ENCODE assay signal across 8 mouse cellular contexts in genomic region chr3:145950815-145951130, GRCm38 (mm10). TPM values are rescaled to one million over a fixed set of nuclear protein-coding genes. Genes with fewer than 3 reads are reported as not detected.
DNase-seq lines count a peak whose midpoint lies in the region; ATAC-seq lines count a peak whose summit lies in the region.
"Had no signal": no experiment of that assay in that cellular context is flagged by ENCODE, and none has a peak within 500 bp of the region (broad histone marks: within the 10 kb centered on the region; RNA-seq: fewer than 3 reads in every experiment).

No protein-coding gene starts in this region.

- H3K36me3 ChIP-seq in heart, embryonic 15.5 days: no peaks in the 10 kb centered on the region
- H3K36me3 ChIP-seq in midbrain, embryonic 15.5 days (replicated peaks): no peaks in the 10 kb centered on the region
- no peaks in the 10 kb centered on the region for H3K36me3 ChIP-seq in midbrain, embryonic 16.5 days (ENCODE audit: control insufficient read depth, insufficient read depth, low read length)
- peaks cover 3% of the 10 kb centered on the region; the same call in 1 of the 2 replicates for H3K36me3 ChIP-seq in limb, embryonic 12.5 days

- no peak for DNase-seq in heart, adult 11 months
- no peak for DNase-seq in right cerebral cortex, postnatal 10 days (ENCODE audit: low spot score in 2 of 2)
- DNase-seq in ovary, postnatal 14 days (ENCODE audit: low spot score): no peak
- DNase-seq: kidney, adult 2 months had no signal

- peak overlapping the region; percentile 45; the same call in 1 of the 2 replicates for H3K27ac ChIP-seq in heart, embryonic 15.5 days
- H3K27ac ChIP-seq in midbrain, embryonic 15.5 days: no peak overlapping the region
- H3K27ac ChIP-seq in midbrain, embryonic 16.5 days (ENCODE audit: low read length): no peak overlapping the region
- H3K27ac ChIP-seq in limb, embryonic 12.5 days: no peak overlapping the region

- no peaks in the 10 kb centered on the region for H3K9me3 ChIP-seq in heart, embryonic 15.5 days (replicated peaks)
- no peaks in the 10 kb centered on the region for H3K9me3 ChIP-seq in midbrain, embryonic 15.5 days
- H3K9me3 ChIP-seq in midbrain, embryonic 16.5 days (replicated peaks; ENCODE audit: control insufficient read depth, low read length, poor library complexity, severe bottlenecking): no peaks in the 10 kb centered on the region
- H3K9me3 ChIP-seq in limb, embryonic 12.5 days: no peaks in the 10 kb centered on the region

- no peak overlapping the region for H3K9ac ChIP-seq in heart, embryonic 15.5 days
- no peak overlapping the region for H3K9ac ChIP-seq in midbrain, embryonic 15.5 days
- no peak overlapping the region for H3K9ac ChIP-seq in midbrain, embryonic 16.5 days (ENCODE audit: low read depth, low read length)
- H3K9ac ChIP-seq in limb, embryonic 12.5 days (replicated peaks): no peak overlapping the region

- peak overlapping the region; percentile 61; the same call in 1 of the 2 replicates for H3K4me2 ChIP-seq in heart, embryonic 15.5 days
- peak overlapping the region; percentile 45; the same call in 1 of the 2 replicates for H3K4me2 ChIP-seq in midbrain, embryonic 15.5 days
- no peak overlapping the region; the same call in 1 of the 2 replicates for H3K4me2 ChIP-seq in midbrain, embryonic 16.5 days (ENCODE audit: low read length)
- H3K4me2 ChIP-seq in limb, embryonic 12.5 days: peak overlapping the region; percentile 51

- 27% methylated on average over 5 of the region's 5 CpGs for WGBS in heart, embryonic 15.5 days
- WGBS in midbrain, embryonic 15.5 days: 44% methylated on average over 5 of the region's 5 CpGs
- WGBS in midbrain, embryonic 16.5 days: 50% methylated on average over 5 of the region's 5 CpGs
- 43% methylated on average over 5 of the region's 5 CpGs for WGBS in limb, embryonic 12.5 days

- peaks cover 40% of the 10 kb centered on the region for H3K4me1 ChIP-seq in heart, embryonic 15.5 days (replicated peaks)
- peaks cover 7% of the 10 kb centered on the region for H3K4me1 ChIP-seq in midbrain, embryonic 15.5 days
- peaks cover 8% of the 10 kb centered on the region for H3K4me1 ChIP-seq in midbrain, embryonic 16.5 days (ENCODE audit: control insufficient read depth, insufficient read depth, low read length)
- H3K4me1 ChIP-seq in limb, embryonic 12.5 days (replicated peaks): peaks cover 13% of the 10 kb centered on the region

- no peak for ATAC-seq in heart, embryonic 15.5 days (replicated peaks; ENCODE audit: insufficient number of reproducible peaks, insufficient read depth, low FRiP score, low read depth)
- ATAC-seq in midbrain, embryonic 15.5 days (replicated peaks): no peak
- ATAC-seq in midbrain, embryonic 16.5 days: no peak
- no peak for ATAC-seq in limb, embryonic 12.5 days (ENCODE audit: insufficient number of reproducible peaks, insufficient read depth, low FRiP score, low TSS enrichment, low read depth)

- no peaks in the 10 kb centered on the region for H3K27me3 ChIP-seq in heart, embryonic 15.5 days
- no peaks in the 10 kb centered on the region; the same call in 1 of the 2 replicates for H3K27me3 ChIP-seq in midbrain, embryonic 15.5 days (replicated peaks)
- H3K27me3 ChIP-seq in midbrain, embryonic 16.5 days (ENCODE audit: control insufficient read depth, insufficient read depth, low read depth, low read length): no peaks in the 10 kb centered on the region
- H3K27me3 ChIP-seq in limb, embryonic 12.5 days: no peaks in the 10 kb centered on the region; the same call in 1 of the 2 replicates

- H3K4me3 ChIP-seq in heart, embryonic 15.5 days: no peak overlapping the region
- no peak overlapping the region for H3K4me3 ChIP-seq in midbrain, embryonic 15.5 days
- H3K4me3 ChIP-seq in midbrain, embryonic 16.5 days (ENCODE audit: low read depth, low read length): no peak overlapping the region
- H3K4me3 ChIP-seq in limb, embryonic 12.5 days (replicated peaks): no peak overlapping the region

RNA-seq across cellular contexts. Expression of gene 2410004B18Rik, which starts 13.0 kb away (rescaled TPM):
- 39.3 and 45.4 TPM in 2 replicates for polyA plus RNA-seq in heart, embryonic 15.5 days (2015; fragmentation: Nextera tagmentation; extraction: Ambion mirVana)
- 78.6 and 85.6 TPM in 2 replicates for polyA plus RNA-seq in midbrain, embryonic 15.5 days (2015; fragmentation: Nextera tagmentation; extraction: Ambion mirVana)
- polyA plus RNA-seq in midbrain, embryonic 16.5 days (2015; fragmentation: Nextera tagmentation; extraction: Ambion mirVana): 88.2 and 96.1 TPM in 2 replicates
- 47.4 and 55.2 TPM in 2 replicates for polyA plus RNA-seq in limb, embryonic 12.5 days (2016; fragmentation: Nextera tagmentation; extraction: Ambion mirVana)

RNA-seq across cellular contexts. Expression of gene Bcl10, which starts 28.2 kb away (rescaled TPM):
- polyA plus RNA-seq in heart, embryonic 15.5 days (2015; fragmentation: Nextera tagmentation; extraction: Ambion mirVana): 38.2 and 38.5 TPM in 2 replicates
- 30.9 and 32.4 TPM in 2 replicates for polyA plus RNA-seq in midbrain, embryonic 15.5 days (2015; fragmentation: Nextera tagmentation; extraction: Ambion mirVana)
- 30.2 and 32.6 TPM in 2 replicates for polyA plus RNA-seq in midbrain, embryonic 16.5 days (2015; fragmentation: Nextera tagmentation; extraction: Ambion mirVana)
- polyA plus RNA-seq in limb, embryonic 12.5 days (2016; fragmentation: Nextera tagmentation; extraction: Ambion mirVana): 50.8 and 54.6 TPM in 2 replicates

RNA-seq across cellular contexts. Expression of gene Syde2, which starts 36.9 kb away (rescaled TPM):
- polyA plus RNA-seq in heart, embryonic 15.5 days (2015; fragmentation: Nextera tagmentation; extraction: Ambion mirVana): 8.3 and 8.6 TPM in 2 replicates
- 0.34 and 0.74 TPM in 2 replicates for polyA plus RNA-seq in midbrain, embryonic 15.5 days (2015; fragmentation: Nextera tagmentation; extraction: Ambion mirVana)
- polyA plus RNA-seq in midbrain, embryonic 16.5 days (2015; fragmentation: Nextera tagmentation; extraction: Ambion mirVana): 0.55 and 0.68 TPM in 2 replicates
- polyA plus RNA-seq in limb, embryonic 12.5 days (2016; fragmentation: Nextera tagmentation; extraction: Ambion mirVana): 2.5 and 3.3 TPM in 2 replicates
